Mouse (Mus musculus): ENCODE data around the gene Tomm34.

Gene Tomm34

DNA sequence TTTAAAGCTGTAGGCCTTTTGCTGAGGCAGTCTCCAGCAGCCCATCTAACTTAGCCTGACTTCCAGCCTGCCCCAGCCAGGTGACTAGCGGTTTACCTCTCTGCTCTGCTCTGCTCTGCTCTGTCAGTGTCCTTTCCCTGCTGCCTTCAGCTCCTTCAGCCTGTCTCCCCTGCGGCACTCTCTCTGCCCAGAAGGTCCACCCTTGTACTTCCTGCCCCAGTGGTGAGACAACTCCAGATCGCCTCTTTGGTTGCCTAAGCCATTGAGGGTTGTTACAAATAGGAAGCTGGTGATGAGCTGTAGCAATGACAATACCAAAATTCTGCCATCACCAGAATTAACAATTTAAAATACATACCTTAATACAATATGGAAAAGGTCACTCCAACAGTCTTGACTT, 60.0 kb downstream of the Tomm34 start:
- no peaks in the 10 kb centered on the region for H3K27me3 ChIP-seq (ENCODE audit: control insufficient read depth, insufficient read depth, low read length, poor library complexity, severe bottlenecking)
- no peak for DNase-seq (ENCODE audit: low read depth, low spot score)
- peaks cover 9% of the 10 kb centered on the region for H3K36me3 ChIP-seq (ENCODE audit: control insufficient read depth, insufficient read depth, low read length, poor library complexity, severe bottlenecking)

DNA sequence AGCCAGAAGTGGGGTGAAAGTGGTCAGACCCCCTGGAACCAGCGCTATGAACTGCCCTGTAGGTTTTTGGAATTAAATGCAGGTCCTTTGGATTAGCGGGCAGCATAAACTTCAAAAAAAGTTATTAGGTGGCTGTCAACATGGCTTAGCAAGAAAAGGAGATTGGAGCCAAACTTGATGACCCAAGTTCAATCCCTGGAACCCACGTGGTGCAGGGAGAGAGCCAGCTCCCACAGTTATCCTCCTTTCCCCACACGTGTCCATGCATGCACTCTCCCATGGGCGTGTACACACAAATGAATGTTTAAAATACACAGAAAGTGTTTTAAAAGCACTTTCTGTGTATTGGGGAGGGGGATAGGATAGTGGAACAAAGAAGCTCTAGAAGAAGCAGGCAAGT, 60.5 kb downstream of the Tomm34 start:
- peaks cover 9% of the 10 kb centered on the region for H3K36me3 ChIP-seq (ENCODE audit: control insufficient read depth, insufficient read depth, low read length, poor library complexity, severe bottlenecking)
- H3K27me3 ChIP-seq (ENCODE audit: control insufficient read depth, insufficient read depth, low read length, poor library complexity, severe bottlenecking), result no peaks in the 10 kb centered on the region
- no peak for DNase-seq (ENCODE audit: low read depth, low spot score)

DNA sequence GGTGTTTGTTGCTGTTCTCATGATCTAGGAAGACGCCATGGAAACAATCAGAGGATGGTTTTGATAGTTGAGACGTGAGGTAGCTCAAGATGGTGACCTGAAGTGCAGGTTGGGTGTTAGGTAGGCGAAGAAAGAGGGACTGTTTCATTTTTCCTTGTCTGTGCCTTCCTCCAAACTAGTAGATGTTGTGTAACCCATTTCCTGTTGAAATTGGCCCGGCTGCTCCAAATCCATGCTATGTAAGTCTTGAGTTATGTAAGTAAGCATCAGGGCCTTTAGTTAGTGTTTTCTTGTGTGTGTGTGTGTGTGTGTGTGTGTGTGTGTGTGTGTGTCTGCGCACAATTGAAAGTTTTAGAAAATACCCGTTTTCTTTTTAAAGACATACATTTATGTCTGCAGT, 61.7 kb downstream of the Tomm34 start:
- Histone ChIP-seq H3K27me3 (ENCODE audit: control insufficient read depth, insufficient read depth, low read length, poor library complexity, severe bottlenecking) (no peaks in the 10 kb centered on the region), H3K36me3 (ENCODE audit: control insufficient read depth, insufficient read depth, low read length, poor library complexity, severe bottlenecking) (peaks cover 3% of the 10 kb centered on the region)
- no peak for DNase-seq (ENCODE audit: low read depth, low spot score)

DNA sequence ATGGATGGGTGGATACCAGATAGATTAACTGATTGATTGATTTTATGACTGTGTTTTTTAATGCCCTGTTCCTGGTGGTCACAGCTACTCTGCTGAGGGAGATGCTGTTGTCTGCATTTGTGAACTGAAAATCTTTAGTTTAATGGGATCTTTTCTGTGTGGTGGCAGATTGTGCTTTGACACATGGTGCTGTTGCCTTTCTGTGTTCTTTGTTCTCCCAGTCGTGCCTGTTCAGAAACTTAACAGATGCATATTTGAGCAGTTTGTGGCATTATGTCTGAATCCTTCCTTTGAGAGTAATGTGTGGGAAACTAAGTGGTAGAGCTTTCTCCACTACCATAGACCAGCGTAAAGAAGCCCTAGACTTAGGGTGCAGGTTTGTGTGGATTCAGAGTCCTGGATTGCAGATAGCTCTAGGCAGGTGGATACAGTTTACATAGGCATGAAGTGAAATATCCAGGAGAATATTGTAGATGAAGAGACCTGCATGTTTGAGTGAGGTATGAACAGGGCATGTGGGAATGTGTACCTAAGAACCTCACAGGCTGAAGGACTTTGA, 62.9 kb downstream of the Tomm34 start:
- no peak for DNase-seq (ENCODE audit: low read depth, low spot score)

DNA sequence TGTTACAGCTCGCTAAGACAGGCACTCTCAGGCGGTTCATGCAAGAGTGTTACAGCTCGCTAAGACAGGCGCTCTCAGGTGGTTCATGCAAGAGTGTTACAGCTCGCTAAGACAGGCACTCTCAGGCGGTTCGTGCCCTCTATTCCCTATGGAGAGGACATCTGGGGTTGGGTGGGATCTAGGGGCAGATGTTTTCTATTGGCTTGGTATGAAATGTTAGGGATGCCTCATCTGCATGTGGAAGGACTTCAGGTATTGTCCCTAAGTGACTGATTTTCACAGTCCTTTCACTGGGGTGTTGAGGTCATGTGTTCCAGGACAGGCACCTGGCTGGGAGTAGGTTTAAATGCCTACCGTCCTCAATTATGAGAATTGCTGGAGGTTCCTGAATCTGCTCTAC, 63.4 kb downstream of the Tomm34 start:
- peaks cover 3% of the 10 kb centered on the region; the same call in 1 of the 2 replicates for H3K36me3 ChIP-seq (ENCODE audit: control insufficient read depth, insufficient read depth, low read length, poor library complexity, severe bottlenecking)
- no peak for DNase-seq (ENCODE audit: low read depth, low spot score)
- no peaks in the 10 kb centered on the region for H3K27me3 ChIP-seq (ENCODE audit: control insufficient read depth, insufficient read depth, low read length, poor library complexity, severe bottlenecking)

More for the DNA sequence above, 62.9 kb downstream of the Tomm34 start:
- Histone ChIP-seq H3K36me3 (ENCODE audit: control insufficient read depth, insufficient read depth, low read length, poor library complexity, severe bottlenecking) (peaks cover 3% of the 10 kb centered on the region; the same call in 1 of the 2 replicates), H3K27me3 (ENCODE audit: control insufficient read depth, insufficient read depth, low read length, poor library complexity, severe bottlenecking) (no peaks in the 10 kb centered on the region)

DNA sequence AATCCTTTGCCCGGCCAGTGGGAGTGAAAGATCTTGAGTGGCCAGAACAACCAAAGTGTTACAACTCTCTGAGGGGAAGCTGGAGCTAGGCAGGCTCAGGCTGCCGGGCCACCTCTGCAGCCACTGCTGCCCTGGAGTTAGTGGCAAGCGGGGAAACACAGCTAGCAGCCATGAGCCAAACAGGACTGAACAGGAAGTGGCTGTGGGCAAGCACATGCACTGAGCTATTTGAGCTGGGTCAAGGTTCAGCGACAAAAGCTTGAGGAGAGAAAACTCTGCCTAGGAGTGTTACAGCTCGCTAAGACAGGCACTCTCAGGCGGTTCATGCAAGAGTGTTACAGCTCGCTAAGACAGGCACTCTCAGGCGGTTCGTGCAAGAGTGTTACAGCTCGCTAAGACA, 64.0 kb downstream of the Tomm34 start:
- DNase-seq (ENCODE audit: low read depth, low spot score), result peak; percentile 51
- no peaks in the 10 kb centered on the region for H3K36me3 ChIP-seq (ENCODE audit: control insufficient read depth, insufficient read depth, low read length, poor library complexity, severe bottlenecking)
- no peaks in the 10 kb centered on the region for H3K27me3 ChIP-seq (ENCODE audit: control insufficient read depth, insufficient read depth, low read length, poor library complexity, severe bottlenecking)

DNA sequence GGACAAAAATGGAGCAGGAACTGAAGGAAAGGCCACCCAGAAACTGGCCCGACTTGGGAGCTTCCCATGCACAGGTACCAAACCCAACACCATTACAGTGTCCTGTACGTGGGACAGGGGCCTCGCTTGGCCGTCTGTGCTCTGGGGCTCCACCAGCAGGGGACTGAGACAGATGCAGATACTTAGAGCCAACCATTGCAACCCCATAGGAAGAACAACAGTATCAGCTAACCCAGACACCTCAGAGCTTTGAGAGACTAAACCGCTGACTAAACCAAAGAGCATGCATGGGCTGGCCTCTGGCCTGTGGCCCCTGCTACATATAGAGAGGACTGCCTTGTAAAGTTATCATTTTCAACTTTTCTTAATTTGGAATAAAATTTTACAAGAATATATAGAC, 66.5 kb downstream of the Tomm34 start:
- H3K27me3 ChIP-seq (ENCODE audit: control insufficient read depth, insufficient read depth, low read length, poor library complexity, severe bottlenecking), result no peaks in the 10 kb centered on the region
- DNase-seq (ENCODE audit: low read depth, low spot score), result no peak
- no peaks in the 10 kb centered on the region for H3K36me3 ChIP-seq (ENCODE audit: control insufficient read depth, insufficient read depth, low read length, poor library complexity, severe bottlenecking)

All from splenic B cell, adult 2 months (primary cell).